Mouse (Mus musculus): ENCODE results near the gene Itgb4. TPM values are rescaled to one million over a fixed set of nuclear protein-coding genes. Genes with fewer than 3 reads are reported as not detected.

Gene Itgb4
- total and polyA plus RNA-seq, 3 experiments: 0.69 to 0.85 TPM; not detected in 1

GRCm38 (mm10) chr11:115962651-115963412, 11.7 kb upstream of the Itgb4 start:
- TF ChIP-seq CTCF (IDR thresholded peaks at IDR 0.05 in 2 of 3, conservative IDR thresholded peaks at IDR 0.05 in 1 of 3; ENCODE audit: control insufficient read depth in 1 of 3, insufficient read depth in 1 of 3, low read depth in 2 of 3, low read length in 3 of 3, poor library complexity in 1 of 3, severe bottlenecking in 1 of 3) (no peak), POLR2A (IDR thresholded peaks at IDR 0.05; ENCODE audit: control insufficient read depth in 1 of 2, insufficient read depth in 1 of 2, low read depth in 1 of 2, low read length in 2 of 2, poor library complexity in 1 of 2) (no peak), MAZ (IDR thresholded peaks at IDR 0.05; ENCODE audit: low read depth, low read length) (no peak), KAT2A (conservative IDR thresholded peaks at IDR 0.05; ENCODE audit: low read depth, low read length) (no peak), ELF1 (IDR thresholded peaks at IDR 0.05; ENCODE audit: low read depth, low read length) (no peak), USF2 (IDR thresholded peaks at IDR 0.05; ENCODE audit: borderline replicate concordance in 1 of 2, insufficient read depth in 1 of 2, low read depth in 1 of 2, low read length in 2 of 2) (no peak), ZC3H11A (IDR thresholded peaks at IDR 0.05; ENCODE audit: low read depth, low read length) (no peak)
- Histone ChIP-seq H3K9me3 (replicated peaks; ENCODE audit: insufficient read depth, low read length) (no peaks in the 10 kb centered on the region), H3K4me3 (ENCODE audit: control insufficient read depth in 1 of 2, insufficient read depth in 1 of 2, low read depth in 2 of 2, low read length in 2 of 2) (no peak overlapping the region), H3K79me2 (ENCODE audit: control insufficient read depth, insufficient read depth, low read length, poor library complexity) (no peaks in the 10 kb centered on the region), H3K9ac (ENCODE audit: control insufficient read depth, low read depth, low read length, poor library complexity, severe bottlenecking) (no peak overlapping the region), H3K36me3 (ENCODE audit: control insufficient read depth in 1 of 2, insufficient read depth in 2 of 2, low read length in 2 of 2) (peaks cover 0 to 7% of the 10 kb centered on the region in 2 experiments; a peak in 2 of 4 replicates), H3K27ac (ENCODE audit: control insufficient read depth, low read depth, low read length) (no peak overlapping the region), H3K4me1 (ENCODE audit: control insufficient read depth in 1 of 2, insufficient read depth in 2 of 2, low read length in 2 of 2) (no peaks in the 10 kb centered on the region), H3K27me3 (ENCODE audit: control insufficient read depth in 1 of 2, insufficient read depth in 2 of 2, low read length in 2 of 2) (no peaks in the 10 kb centered on the region)
- no peak for DNase-seq (ENCODE audit: low read depth, low spot score)

- Histone ChIP-seq H3K9ac (ENCODE audit: control insufficient read depth, low read depth, low read length, poor library complexity, severe bottlenecking) (no peak overlapping the region), H3K36me3 (ENCODE audit: control insufficient read depth in 1 of 2, insufficient read depth in 2 of 2, low read length in 2 of 2) (peaks cover 7 to 10% of the 10 kb centered on the region in 2 experiments)
Observed at GRCm38 (mm10) chr11:115964977-115965604, 9.4 kb upstream of the Itgb4 start.

GRCm38 (mm10) chr11:115968731-115969405, 5.6 kb upstream of the Itgb4 start:
- Histone ChIP-seq H3K36me3 (ENCODE audit: control insufficient read depth in 1 of 2, insufficient read depth in 2 of 2, low read length in 2 of 2) (peaks cover 5 to 10% of the 10 kb centered on the region in 2 experiments), H3K27me3 (ENCODE audit: control insufficient read depth in 1 of 2, insufficient read depth in 2 of 2, low read length in 2 of 2) (no peaks in the 10 kb centered on the region), H3K4me3 (ENCODE audit: control insufficient read depth in 1 of 2, insufficient read depth in 1 of 2, low read depth in 2 of 2, low read length in 2 of 2) (no peak overlapping the region), H3K9ac (ENCODE audit: control insufficient read depth, low read depth, low read length, poor library complexity, severe bottlenecking) (peak overlapping the region; percentile 20; the same call in 1 of the 2 replicates), H3K9me3 (replicated peaks; ENCODE audit: insufficient read depth, low read length) (no peaks in the 10 kb centered on the region), H3K79me2 (ENCODE audit: control insufficient read depth, insufficient read depth, low read length, poor library complexity) (no peaks in the 10 kb centered on the region), H3K4me1 (ENCODE audit: control insufficient read depth in 1 of 2, insufficient read depth in 2 of 2, low read length in 2 of 2) (peaks cover 0 to 14% of the 10 kb centered on the region in 2 experiments; a peak in 3 of 4 replicates), H3K27ac (ENCODE audit: control insufficient read depth, low read depth, low read length) (no peak overlapping the region)
- DNase-seq (ENCODE audit: low read depth, low spot score): peak; percentile 94
- TF ChIP-seq USF2 (IDR thresholded peaks at IDR 0.05; ENCODE audit: borderline replicate concordance in 1 of 2, insufficient read depth in 1 of 2, low read depth in 1 of 2, low read length in 2 of 2) (no peak), EP300 (IDR thresholded peaks at IDR 0.05; ENCODE audit: low read depth in 1 of 2, low read length in 2 of 2) (peak; percentile 58 to 59), RAD21 (IDR thresholded peaks at IDR 0.05; ENCODE audit: low read depth, low read length) (no peak), MAZ (IDR thresholded peaks at IDR 0.05; ENCODE audit: low read depth, low read length) (peak; percentile 85; the same call in 1 of the 2 replicates), BHLHE40 (IDR thresholded peaks at IDR 0.05; ENCODE audit: borderline replicate concordance, low read depth, low read length) (peak; percentile 32; the same call in 1 of the 2 replicates), SMC3 (IDR thresholded peaks at IDR 0.05; ENCODE audit: low read depth, low read length) (peak; percentile 24; the same call in 1 of the 2 replicates), UBTF (IDR thresholded peaks at IDR 0.05; ENCODE audit: borderline replicate concordance, insufficient read depth, low read depth, low read length) (no peak), MAX (IDR thresholded peaks at IDR 0.05; ENCODE audit: low read length) (no peak), MYB (IDR thresholded peaks at IDR 0.05; ENCODE audit: low read depth, low read length) (no peak), TCF12 (IDR thresholded peaks at IDR 0.05; ENCODE audit: low read depth, low read length) (0 out of 2 replicates have a peak, but pooled peaks have one; percentile 9), GABPA (IDR thresholded peaks at IDR 0.05; ENCODE audit: low read depth, low read length) (no peak), RCOR1 (IDR thresholded peaks at IDR 0.05; ENCODE audit: low read depth, low read length) (peak; percentile 98), TAL1 (IDR thresholded peaks at IDR 0.05; ENCODE audit: low read length) (no peak), ZKSCAN1 (IDR thresholded peaks at IDR 0.05; ENCODE audit: low read depth, low read length) (no peak), ETS1 (IDR thresholded peaks at IDR 0.05; ENCODE audit: low read depth, low read length) (peak; percentile 64; the same call in 1 of the 2 replicates)

More at GRCm38 (mm10) chr11:115964977-115965604, 9.4 kb upstream of the Itgb4 start:
- H3K4me3 ChIP-seq (ENCODE audit: control insufficient read depth in 1 of 2, insufficient read depth in 1 of 2, low read depth in 2 of 2, low read length in 2 of 2): no peak overlapping the region
- DNase-seq (ENCODE audit: low read depth, low spot score): peak; percentile 36
- H3K27me3 ChIP-seq (ENCODE audit: control insufficient read depth in 1 of 2, insufficient read depth in 2 of 2, low read length in 2 of 2): no peaks in the 10 kb centered on the region
- no peaks in the 10 kb centered on the region for H3K9me3 ChIP-seq (replicated peaks; ENCODE audit: insufficient read depth, low read length)
- no peak for TF ChIP-seq KAT2A (conservative IDR thresholded peaks at IDR 0.05; ENCODE audit: low read depth, low read length)
- TF ChIP-seq TAL1 (IDR thresholded peaks at IDR 0.05; ENCODE audit: low read length): peak; percentile 49
- no peak overlapping the region for H3K27ac ChIP-seq (ENCODE audit: control insufficient read depth, low read depth, low read length)
- H3K79me2 ChIP-seq (ENCODE audit: control insufficient read depth, insufficient read depth, low read length, poor library complexity): no peaks in the 10 kb centered on the region
- peaks cover 0 to 14% of the 10 kb centered on the region in 2 experiments; a peak in 3 of 4 replicates for H3K4me1 ChIP-seq (ENCODE audit: control insufficient read depth in 1 of 2, insufficient read depth in 2 of 2, low read length in 2 of 2)

All from MEL (cell line).